In genomic region chr19:37544476-37544875, GRCm38 (mm10) we compare ENCODE assay signal across 12 mouse cellular contexts.
"Had no signal": no experiment of that assay in that cellular context is flagged by ENCODE, and none has a peak within 500 bp of the region (broad histone marks: within the 10 kb centered on the region; RNA-seq: fewer than 3 reads in every experiment).

No protein-coding gene starts in this region.

- H3K27ac ChIP-seq: left cerebral cortex, adult 2 months; limb, embryonic 15.5 days; midbrain, embryonic 15.5 days; neural tube, embryonic 12.5 days had no signal

- ATAC-seq: midbrain, embryonic 15.5 days had no signal

- H3K27me3 ChIP-seq: limb, embryonic 15.5 days; megakaryocyte, embryonic 14.5 days; neural tube, embryonic 12.5 days had no signal

- H3K9ac ChIP-seq: limb, embryonic 15.5 days; liver, embryonic 15.5 days; lung, embryonic 14.5 days; midbrain, embryonic 15.5 days; neural tube, embryonic 12.5 days had no signal

- H3K4me3 ChIP-seq: left cerebral cortex, adult 2 months; limb, embryonic 15.5 days; midbrain, embryonic 15.5 days; neural tube, embryonic 12.5 days had no signal

- DNase-seq: kidney, postnatal 14 days; spleen, adult 18-20 months; thymus, adult 18-20 months; thymus, postnatal 36 days had no signal

- H3K9me3 ChIP-seq: limb, embryonic 15.5 days; liver, embryonic 15.5 days; midbrain, embryonic 15.5 days; neural tube, embryonic 12.5 days had no signal

- H3K4me2 ChIP-seq: limb, embryonic 15.5 days; midbrain, embryonic 11.5 days; midbrain, embryonic 15.5 days; neural tube, embryonic 12.5 days had no signal

- H3K36me3 ChIP-seq: limb, embryonic 15.5 days; liver, embryonic 15.5 days; midbrain, embryonic 15.5 days; neural tube, embryonic 12.5 days had no signal

- H3K4me1 ChIP-seq: midbrain, embryonic 15.5 days; neural tube, embryonic 12.5 days had no signal
